Mouse (Mus musculus): ENCODE measurements around the gene Pcdh10.

DNA sequence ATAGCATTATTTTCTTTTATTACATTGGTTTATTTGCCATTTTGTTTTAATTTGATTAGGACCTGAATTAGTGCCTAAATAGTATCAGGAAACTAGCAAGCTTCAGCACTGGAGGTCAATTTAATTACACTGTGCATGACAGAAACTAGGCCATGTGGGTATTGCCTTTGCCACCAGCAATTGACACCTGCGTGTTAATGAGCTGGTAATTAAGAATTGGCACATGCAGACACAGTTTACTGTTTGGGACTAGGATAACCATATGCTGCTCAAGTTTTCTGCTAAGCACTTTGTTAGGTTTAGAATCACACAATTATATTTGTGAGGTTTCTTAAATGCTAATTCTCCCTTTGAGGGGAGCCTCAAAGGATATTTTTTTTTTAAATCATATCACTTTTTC is 53.5 kb downstream of the Pcdh10 start:
- TF ChIP-seq NRF1 (IDR thresholded peaks at IDR 0.05; ENCODE audit: insufficient read depth, low read depth, low read length, poor library complexity, severe bottlenecking) (no peak), MAX (IDR thresholded peaks at IDR 0.05; ENCODE audit: low read length) (no peak), CTCF (IDR thresholded peaks at IDR 0.05 in 2 of 3, conservative IDR thresholded peaks at IDR 0.05 in 1 of 3; ENCODE audit: control insufficient read depth in 1 of 3, insufficient read depth in 1 of 3, low read depth in 2 of 3, low read length in 3 of 3, poor library complexity in 1 of 3, severe bottlenecking in 1 of 3) (no peak), POLR2A (IDR thresholded peaks at IDR 0.05; ENCODE audit: control insufficient read depth in 1 of 2, insufficient read depth in 1 of 2, low read depth in 1 of 2, low read length in 2 of 2, poor library complexity in 1 of 2) (no peak), TAL1 (IDR thresholded peaks at IDR 0.05; ENCODE audit: low read length) (no peak), GATA1 (IDR thresholded peaks at IDR 0.05; ENCODE audit: low read depth, low read length) (no peak), MXI1 (IDR thresholded peaks at IDR 0.05; ENCODE audit: low read depth, low read length) (no peak), POLR2AphosphoS2 (IDR thresholded peaks at IDR 0.05; ENCODE audit: low read length) (no peak), EP300 (IDR thresholded peaks at IDR 0.05; ENCODE audit: low read depth in 1 of 2, low read length in 2 of 2) (no peak), CHD2 (IDR thresholded peaks at IDR 0.05; ENCODE audit: low read length) (no peak), MAFK (IDR thresholded peaks at IDR 0.05; ENCODE audit: borderline replicate concordance, low read depth, low read length) (no peak), HCFC1 (IDR thresholded peaks at IDR 0.05; ENCODE audit: low read depth, low read length) (no peak)

Data from MEL (cell line).